19 mouse cellular contexts compared by ENCODE assay signal in the genomic region with DNA sequence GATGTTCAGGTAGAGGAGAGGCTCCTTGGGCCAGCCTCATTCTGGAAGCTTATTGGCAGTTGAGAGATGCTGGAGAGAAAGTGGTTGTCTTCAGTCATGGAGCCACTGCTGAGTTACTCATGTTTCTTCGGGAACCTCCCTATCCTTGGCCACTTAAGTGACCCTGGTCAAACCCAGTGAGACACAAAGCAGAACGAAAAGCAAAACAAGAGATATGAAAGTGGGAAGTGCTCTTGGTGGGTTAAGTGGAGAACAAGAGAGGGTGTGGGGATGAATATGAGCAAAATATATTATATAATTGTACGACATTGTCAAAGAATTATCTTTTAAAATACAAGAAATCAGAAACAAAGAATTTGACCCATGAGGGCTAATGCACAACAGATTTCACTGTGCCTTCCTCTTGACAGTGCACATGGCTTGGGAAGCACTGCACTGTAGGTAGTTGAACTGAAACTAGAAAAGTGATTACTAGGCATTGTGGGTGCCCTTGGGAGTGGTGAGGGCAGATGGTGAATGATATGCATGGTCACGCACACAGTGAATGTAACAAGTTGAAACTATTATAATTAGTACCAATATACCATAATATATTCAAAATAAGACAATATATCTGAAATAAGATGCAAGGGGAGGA. TPM values are rescaled to one million over a fixed set of nuclear protein-coding genes. Genes with fewer than 3 reads are reported as not detected.
DNase-seq lines count a peak whose midpoint lies in the region; ATAC-seq lines count a peak whose summit lies in the region.
"Had no signal": no experiment of that assay in that cellular context is flagged by ENCODE, and none has a peak within 500 bp of the region (broad histone marks: within the 10 kb centered on the region; RNA-seq: fewer than 3 reads in every experiment).

No protein-coding gene starts in this region.

- DNase-seq in A20 (ENCODE audit: low read depth, low spot score), result peak; percentile 78
- peak; percentile 10 for DNase-seq in CD4-positive helper T cell, adult 2 months (ENCODE audit: low read depth, low spot score)
- DNase-seq in embryo, embryonic 10 days (ENCODE audit: low spot score), result no peak
- no peak for DNase-seq in frontal cortex, postnatal 10 days (ENCODE audit: low spot score in 2 of 2)
- DNase-seq in ovary, adult 18-20 months (ENCODE audit: low spot score), result no peak
- DNase-seq: adrenal gland, postnatal 36 days; cerebellum, adult 2 months; cerebellum, postnatal 25 days; gastrocnemius, postnatal 10 days; heart, postnatal 14 days; kidney, adult 2 months; layer of hippocampus, adult 9-11 months; lung, postnatal 36 days; thymus, postnatal 14 days had no signal

- ATAC-seq in common myeloid progenitor, adult 5-6 weeks (replicated peaks; ENCODE audit: low read depth, poor library complexity, severe bottlenecking), result peak; percentile 66
- ATAC-seq in monocyte, adult 5-6 weeks (replicated peaks; ENCODE audit: insufficient number of reproducible peaks, low FRiP score, low TSS enrichment, poor library complexity, severe bottlenecking), result peak; percentile 76
- ATAC-seq: forebrain, embryonic 15.5 days; midbrain, embryonic 16.5 days had no signal

RNA-seq across cellular contexts. Expression of a gene that starts 4.1 kb away (rescaled TPM):
- total RNA-seq in common myeloid progenitor, adult 5-6 weeks (2017), result not detected in 2 replicates
- 0.29 to 0.64 TPM in 2 of 3 replicates, not detected in the other for total RNA-seq in monocyte, adult 5-6 weeks (2017)
- total RNA-seq: gastrocnemius, postnatal 10 days; left cerebral cortex, postnatal 25 days had no signal

RNA-seq across cellular contexts. Expression of a gene that starts 29.9 kb away (rescaled TPM):
- 16.2 and 19.8 TPM in 2 replicates for total RNA-seq in common myeloid progenitor, adult 5-6 weeks (2017)
- total RNA-seq in monocyte, adult 5-6 weeks (2017), result 46.6 to 64.4 TPM (median 57.1 TPM) in 3 replicates

RNA-seq across cellular contexts. Expression of a gene that starts 30.7 kb away (rescaled TPM):
- 38.0 and 46.6 TPM in 2 replicates for total RNA-seq in common myeloid progenitor, adult 5-6 weeks (2017)
- total RNA-seq in monocyte, adult 5-6 weeks (2017), result 30.7 to 52.2 TPM (median 39.1 TPM) in 3 replicates

Comparison
In these comparisons a context has a peak if more than half of its experiments do, and no peak if none do; other contexts are left out.
1. DNase-seq: peak in A20 (single experiment) and CD4-positive helper T cell, adult 2 months (single experiment); none in embryo, embryonic 10 days (single experiment), frontal cortex, postnatal 10 days (0 of 2) and ovary, adult 18-20 months (single experiment).